Mouse (Mus musculus) gastrocnemius, postnatal 10 days (tissue): ENCODE data around the gene Cc2d1b. TPM values are rescaled to one million over a fixed set of nuclear protein-coding genes. Genes with fewer than 3 reads are reported as not detected.
A peak's percentile ranks its signal among the peaks of the same experiment; 100 is the strongest.

ENCODE experiments used
- DNase-seq: peaks from one replicate; pipeline ENCODE4 v3.0.0; 2021; ENCODE audit warnings: mixed read lengths
- long read RNA-seq, 2 experiments: library from polyadenylated mRNA; stranded (forward); transcript quantifications; one replicate each; pipeline ENCODE4 v2.0.0; 2021
- total RNA-seq, 2 experiments: library from RNA; stranded (reverse); gene quantifications; 2 replicates each; pipeline ENCODE4 v1.2.3; 2021

Gene Cc2d1b
- 10 to 100 TPM; 20.0 to 24.8 TPM for total RNA-seq
- long read RNA-seq, experiment 1, transcript Cc2d1b-201 (25 exons, 3,303 nt) = major isoform, 39 of 54 reads
- long read RNA-seq, experiment 1, partial matches to known transcripts = 6 of 54 reads
- long read RNA-seq, experiment 1, other reads (novel, unspliced or antisense) = 9 of 54 reads
- long read RNA-seq, experiment 2, transcript Cc2d1b-201 (25 exons, 3,303 nt) = major isoform, 17 of 28 reads
- long read RNA-seq, experiment 2, partial matches to known transcripts = 6 of 28 reads
- long read RNA-seq, experiment 2, other reads (novel, unspliced or antisense) = 5 of 28 reads

DNA sequence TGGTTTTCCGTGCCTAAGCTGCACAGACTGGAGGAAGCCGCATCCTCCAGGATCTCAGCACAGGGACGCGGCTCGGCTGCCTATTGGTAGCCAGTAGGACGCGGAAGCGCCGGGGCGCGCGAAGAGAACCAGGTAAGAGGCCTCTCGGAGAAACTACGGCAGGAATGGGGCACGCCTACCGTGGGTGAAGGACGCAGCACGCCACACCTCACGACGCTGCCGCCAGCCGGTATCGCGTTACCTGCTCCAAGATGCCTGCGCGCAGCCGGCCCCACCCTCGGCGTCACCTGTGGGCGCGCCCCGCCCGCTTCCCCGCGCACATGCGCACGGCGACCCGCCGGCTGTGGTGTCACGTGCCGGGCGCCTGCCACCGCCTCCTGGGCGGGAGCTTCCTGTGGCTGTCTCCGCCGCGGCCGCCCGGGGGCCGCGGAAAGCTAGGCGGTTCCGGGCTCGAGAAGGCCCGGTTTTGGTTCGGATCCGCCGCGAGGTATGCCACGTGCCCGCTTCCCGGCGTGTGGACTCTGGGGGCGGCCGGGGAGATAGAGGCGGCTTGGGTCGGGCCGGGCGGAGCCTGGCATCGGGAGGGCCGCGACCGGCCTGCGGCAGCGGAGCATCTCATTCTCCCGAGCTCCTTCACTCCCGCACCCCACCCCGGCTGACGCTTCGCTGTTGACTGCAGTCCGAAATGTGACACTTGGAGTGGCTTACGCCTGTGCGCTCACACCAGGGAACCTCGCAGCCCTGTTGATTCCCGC is at the start of gene Cc2d1b:
Gene Cc2d1b (plus strand): TSS at position 354 of the 755 bp plus-strand sequence.
- peak; percentile 88 for DNase-seq

DNA sequence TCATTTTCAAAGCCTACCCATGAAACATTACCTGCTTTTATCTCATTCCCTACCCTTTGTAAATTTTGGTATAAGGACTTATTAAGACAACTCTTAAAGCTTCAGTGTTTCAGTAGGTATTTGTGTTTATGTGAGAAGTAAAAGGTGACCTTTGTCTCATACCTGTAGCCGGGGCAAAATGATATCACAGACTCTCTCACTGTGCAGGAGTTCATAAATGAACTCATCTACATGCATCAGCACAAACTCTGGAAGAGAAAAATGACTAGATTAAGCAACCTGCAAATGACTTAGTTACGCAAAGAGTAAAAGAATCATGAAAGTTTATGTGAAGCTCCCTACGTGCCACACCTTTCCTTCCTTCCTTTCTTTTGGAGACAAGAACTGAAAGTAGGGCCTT is 47.1 kb upstream of the Cc2d1b start:
- DNase-seq = no peak

DNA sequence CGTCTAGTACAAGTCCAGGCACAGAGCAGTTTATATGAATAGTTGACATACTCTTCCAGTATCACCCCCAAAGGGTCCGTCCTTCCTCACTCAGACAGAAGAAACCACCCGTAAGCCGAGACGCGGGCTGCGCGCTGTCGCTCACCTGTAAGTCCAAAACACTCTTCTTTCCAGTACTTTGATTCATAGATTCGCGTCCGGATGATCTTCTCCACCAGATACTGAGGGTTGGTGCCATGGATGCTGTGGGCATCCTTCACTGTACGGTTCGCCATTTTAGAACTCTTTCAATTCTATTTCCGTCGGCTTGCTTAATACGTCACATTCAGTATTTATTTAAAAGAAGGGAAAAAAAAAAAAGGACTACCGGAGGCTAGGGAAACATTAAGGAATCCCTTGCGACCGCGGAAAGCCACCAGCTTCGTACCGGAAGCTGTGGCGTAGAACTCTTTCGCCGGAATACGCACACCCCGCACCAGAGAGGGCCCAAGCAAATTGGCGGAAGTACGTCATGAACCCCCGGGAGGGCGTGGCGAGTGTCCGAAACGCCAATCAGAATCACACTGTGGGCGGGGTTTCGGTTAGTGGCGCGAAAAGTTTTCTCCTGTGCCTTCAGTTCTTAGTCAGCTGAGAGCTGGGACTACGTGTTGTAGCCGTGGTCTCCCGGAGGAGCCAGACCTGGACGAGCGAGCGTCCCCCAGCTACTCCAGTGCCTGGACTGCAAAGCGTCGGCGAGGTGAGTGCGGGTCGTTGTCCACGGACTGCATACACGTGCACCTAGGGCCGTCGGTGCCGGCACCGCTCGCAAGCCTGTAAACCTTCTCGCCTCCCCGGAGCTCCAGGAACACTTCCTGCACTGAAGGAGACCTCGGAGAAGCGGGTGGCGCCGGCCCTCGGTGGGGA is 40.6 kb upstream of the Cc2d1b start, which contains the start of the genes Prpf38a and Orc1:
Gene Prpf38a (minus strand): TSS at position 497 of the 903 bp plus-strand sequence.
Gene Orc1 (plus strand): TSS at position 584 of the 903 bp plus-strand sequence.
- DNase-seq = peak; percentile 95

DNA sequence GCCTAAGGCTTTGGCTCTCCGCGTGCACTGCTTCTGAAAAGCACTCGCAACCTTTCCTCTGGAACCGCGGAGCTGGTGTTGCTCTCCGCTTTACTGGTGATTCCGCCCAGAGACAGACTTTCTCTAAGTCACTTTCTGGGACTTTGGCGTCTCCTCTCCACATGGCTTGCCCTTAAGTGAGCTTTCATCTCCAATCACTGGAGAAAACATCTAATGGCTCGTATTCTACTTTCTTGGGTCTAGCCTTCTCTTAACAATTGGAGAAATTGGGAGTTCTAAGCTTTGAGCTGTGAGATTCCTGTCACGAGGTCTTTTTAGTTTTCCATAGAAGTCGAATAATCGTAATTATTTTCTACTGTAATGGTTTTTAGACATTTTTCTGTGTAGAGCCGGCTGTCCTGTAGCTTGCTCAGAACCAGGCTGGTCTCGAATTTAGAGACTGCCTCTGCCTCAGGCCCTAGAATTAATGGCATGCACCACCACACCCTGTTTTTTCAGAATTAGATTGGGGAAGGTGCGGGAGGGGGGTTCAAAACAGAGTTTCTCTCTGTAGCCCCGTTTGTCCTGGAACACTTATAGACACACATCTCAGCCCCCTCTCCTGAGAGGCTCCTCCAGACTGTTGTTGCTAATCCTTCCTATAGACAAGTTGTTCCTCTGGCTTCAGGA is 39.9 kb upstream of the Cc2d1b start:
- no peak for DNase-seq

DNA sequence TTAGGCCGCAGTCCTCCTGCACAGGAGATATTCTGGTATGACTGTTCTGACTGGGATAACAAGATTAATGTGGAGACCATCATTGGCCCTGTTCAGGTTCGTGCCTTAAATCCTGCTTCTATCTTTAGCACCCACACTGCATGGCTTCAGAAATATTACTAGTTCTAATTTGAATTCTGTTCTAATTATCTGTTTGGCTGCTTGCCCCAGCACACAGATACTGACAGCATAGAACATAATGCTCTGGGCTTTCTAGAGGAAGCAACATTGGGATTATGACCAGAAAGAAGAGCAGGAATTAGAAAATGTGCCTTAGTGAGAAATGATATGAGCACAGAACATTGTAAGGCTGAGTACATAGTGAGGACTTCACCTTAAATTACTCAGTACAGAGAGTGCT is 26.4 kb upstream of the Cc2d1b start:
- no peak for DNase-seq

DNA sequence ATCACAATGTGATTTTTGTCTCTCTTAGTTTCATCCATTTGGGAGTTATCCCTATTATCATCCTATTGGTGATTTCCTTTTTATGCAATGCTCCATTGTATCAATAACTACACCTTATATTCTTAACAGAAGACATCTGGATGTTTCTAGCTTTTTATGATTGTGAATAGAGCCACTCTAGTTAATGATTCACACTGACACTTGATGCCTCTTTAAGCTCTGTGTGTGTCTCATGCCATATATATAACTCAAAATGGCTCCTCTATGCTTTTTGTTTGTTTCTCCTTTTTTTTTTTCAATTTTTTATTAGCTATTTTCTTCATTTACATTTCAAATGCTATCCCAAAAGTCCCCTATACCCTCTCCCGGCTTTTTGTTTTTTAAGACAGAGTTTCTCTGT is 24.0 kb upstream of the Cc2d1b start:
- DNase-seq = no peak

DNA sequence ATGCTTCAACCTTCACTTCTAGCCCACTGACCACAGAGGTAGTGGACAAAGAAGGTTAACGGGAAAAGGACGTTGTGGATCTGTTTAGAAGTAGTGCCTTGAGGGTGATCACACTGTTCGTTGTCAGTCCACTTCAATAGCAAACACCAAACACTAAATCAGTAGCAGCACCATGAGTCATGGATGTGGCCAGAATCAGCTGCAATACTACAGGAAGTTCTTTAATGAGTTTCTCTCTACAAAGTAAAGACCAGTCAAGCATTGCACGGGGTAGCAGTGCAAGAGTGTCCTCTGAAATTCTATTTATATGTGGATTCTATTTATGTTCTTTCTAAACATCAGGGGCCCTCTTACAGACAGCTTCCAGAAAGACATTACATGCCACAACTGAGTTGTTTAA is 21.4 kb upstream of the Cc2d1b start:
- DNase-seq = no peak

DNA sequence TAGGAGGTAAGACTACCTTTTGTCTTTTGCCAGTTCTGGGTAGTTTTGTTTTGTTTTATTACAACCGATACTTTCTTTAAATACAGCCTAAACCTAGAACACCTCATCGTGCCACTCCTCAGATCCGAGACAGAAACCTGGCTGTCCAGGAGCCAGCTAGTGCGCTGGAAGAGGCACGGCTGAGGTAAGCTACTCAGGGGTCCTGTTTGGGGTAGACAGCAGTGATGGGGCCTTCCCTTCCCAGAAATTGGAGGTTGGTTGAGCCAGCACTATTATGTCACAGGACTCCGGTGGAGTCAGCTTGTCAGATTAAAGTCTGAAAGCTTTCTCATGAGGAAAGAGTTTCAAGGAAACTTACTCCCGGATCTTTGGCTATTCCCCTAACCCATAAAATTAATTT is 17.9 kb upstream of the Cc2d1b start:
- no peak for DNase-seq

DNA sequence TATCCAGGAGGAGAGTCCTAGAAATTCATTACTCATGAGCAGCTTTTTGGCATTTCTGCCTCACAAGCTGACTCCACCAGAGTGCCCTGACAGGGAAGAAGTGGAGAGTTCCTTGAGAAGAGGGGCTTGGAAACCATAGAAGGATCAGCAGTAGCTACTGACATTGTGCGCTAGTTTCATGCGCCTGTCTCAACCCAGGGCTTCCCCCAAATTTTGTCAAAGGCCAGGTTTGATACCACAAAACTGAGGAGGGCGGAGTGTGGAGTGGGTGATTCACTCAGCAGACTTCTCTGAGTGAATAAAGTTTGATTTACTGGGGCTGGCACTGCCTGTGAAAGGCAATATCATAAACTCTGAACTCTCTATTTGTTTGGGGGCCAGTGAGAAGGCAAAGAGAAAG is 11.1 kb upstream of the Cc2d1b start:
- DNase-seq = no peak

DNA sequence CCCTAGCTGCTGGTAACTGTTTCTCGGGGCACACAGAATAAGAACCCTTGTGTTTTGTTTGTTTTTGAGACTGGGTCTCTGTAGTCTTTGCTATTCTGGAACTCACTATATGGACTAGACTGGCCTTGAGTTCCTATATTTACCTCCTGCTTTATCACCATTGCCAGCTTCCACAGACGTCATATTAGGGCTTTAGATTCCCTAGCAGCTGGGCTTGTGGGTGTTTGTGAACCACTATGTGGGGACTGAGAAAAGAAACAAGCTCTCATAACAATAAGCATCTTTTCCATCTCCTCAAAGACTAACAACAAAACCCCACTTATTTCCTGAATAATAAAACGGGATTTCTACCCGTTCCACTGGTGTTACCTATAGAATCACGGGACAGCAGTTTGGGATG is 8.8 kb upstream of the Cc2d1b start:
- DNase-seq = no peak

DNA sequence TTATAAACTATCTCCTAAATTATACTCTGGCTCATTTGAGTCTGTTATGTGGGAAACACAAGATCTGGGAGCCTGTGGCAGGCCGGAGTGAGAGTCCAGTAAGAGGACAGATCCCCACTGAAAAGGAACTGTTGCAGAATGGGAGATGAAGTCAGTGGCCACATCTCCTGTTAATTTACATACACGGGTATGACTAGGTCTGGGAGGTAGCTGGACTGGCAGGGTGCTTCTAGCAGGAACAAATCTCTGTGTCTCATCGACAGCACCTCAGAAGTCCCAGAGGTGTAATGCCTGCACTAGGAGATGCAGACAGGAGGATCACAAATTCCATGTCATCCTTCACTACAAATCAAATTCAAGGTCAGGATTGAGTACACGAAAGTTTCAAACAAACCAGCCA is 1.2 kb upstream of the Cc2d1b start:
- DNase-seq = no peak

DNA sequence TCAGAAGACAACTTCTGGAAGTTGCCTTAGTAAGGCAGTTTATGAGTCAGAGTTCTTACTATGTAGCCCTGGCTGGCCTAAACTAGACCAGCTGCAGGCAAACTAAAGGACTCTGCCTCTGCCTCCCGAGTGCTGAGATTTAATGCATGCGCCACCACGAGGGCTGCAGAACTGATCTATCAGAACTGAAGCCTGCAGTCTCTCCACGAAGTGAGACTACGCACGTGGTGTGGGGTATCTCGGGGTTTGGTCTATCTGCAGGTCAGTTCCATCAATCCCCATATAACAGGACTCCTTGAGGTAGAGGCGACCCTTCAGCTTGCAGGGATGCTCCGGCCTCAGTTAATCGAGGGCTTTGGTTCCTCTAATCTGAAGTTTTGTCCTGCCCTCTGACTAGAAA is 575 bp upstream of the Cc2d1b start:
- no peak for DNase-seq

DNA sequence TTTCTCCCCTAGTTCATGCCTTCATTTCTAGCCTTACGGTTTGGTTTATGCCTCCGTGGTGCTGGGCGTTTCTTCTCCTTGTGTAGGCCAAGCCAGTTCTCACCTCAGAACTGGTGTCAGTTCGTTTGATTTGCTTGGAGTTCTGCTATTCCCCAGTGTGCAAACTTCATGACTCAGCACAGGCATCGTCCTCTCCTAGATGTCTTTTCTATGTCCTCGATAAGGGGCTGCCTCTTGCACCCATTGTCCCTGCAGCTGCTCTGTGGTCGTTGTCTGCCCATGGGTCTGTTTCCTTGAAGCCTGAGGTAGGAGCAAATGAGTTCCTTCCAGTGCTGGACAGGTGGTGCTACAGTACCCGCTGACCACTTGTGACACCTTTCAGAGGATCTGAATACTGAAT is 796 bp downstream of the Cc2d1b start:
- no peak for DNase-seq

DNA sequence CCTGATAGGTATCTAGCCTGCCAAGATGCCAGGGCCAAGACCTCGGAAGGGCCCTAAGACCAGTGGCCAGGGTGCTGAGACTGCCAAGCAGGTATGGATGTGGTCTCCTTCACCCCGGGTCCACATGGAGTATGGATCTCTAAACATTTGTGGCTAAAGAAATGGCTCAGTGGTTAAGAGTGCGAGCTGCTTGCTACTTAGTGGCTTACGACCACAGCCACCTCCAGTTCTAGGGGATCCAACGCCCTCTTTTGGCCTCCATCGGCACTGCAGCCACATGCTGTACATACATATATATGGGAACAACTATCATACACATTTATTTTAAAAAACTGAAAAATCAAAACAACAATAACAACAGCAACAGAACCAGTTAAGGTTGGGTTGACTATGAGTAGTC is 1.8 kb downstream of the Cc2d1b start:
- DNase-seq = no peak

DNA sequence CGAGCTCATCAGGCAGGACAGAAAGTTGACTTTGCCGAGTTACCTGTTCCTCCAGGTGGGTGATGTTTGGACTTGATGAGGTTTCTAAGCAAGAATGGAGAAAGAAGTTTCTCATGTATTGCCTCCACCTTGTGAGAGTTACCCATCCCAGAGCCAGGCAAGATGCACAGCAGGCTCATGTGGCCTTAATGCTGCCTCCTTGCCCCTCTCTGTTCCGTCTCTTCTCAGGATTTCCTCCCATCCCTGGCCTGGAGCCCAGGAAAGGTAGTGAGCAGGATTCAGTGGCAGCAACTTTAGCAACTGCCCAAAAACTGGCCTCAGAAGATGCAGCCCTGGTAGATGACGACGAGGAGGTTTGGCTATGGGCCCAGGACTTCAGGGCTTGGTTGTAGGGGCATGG is 7.3 kb downstream of the Cc2d1b start:
- DNase-seq = no peak

DNA sequence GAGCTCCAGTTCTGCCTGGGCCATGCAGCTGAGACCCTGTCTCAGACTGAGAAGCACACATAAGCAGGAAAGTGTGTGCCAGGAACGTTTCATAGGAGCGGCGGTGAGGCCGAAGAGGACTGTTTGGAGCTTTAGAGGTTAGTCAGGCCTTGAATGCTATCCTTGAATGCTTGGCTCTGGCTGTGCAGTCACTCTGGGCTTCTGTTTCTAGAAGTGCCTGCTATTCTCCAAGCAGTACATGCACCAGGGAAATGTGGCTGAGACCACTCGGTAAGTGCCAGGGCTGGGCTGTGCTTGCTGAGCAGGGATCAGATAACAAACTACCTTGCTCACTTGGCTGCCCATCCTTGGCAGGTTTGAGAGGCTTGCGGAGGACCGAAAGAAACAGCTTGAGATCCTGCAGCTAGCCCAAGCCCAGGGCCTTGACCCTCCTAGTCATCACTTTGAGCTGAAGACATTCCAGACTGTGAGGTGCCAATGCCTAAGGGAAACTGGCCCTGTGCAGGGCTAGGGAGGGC is 9.7 kb downstream of the Cc2d1b start:
- DNase-seq = no peak

DNA sequence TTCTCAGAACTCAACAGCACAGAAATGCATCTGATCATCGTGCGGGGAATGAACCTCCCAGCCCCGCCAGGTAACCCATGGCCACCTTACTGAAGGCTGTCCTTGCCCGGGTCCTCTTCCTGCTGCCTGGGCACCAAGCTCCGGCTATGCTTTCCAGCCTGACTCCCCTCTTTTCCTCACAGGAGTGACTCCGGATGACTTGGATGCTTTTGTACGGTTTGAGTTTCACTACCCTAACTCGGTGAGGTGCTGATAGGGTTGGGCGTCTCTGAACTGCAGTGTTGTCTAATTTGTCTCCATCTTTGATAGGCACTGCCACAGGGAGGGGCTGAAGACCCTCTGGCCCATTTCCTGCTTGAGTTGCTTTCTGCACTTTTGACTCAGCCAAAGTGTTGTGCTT is 10.4 kb downstream of the Cc2d1b start:
- no peak for DNase-seq

DNA sequence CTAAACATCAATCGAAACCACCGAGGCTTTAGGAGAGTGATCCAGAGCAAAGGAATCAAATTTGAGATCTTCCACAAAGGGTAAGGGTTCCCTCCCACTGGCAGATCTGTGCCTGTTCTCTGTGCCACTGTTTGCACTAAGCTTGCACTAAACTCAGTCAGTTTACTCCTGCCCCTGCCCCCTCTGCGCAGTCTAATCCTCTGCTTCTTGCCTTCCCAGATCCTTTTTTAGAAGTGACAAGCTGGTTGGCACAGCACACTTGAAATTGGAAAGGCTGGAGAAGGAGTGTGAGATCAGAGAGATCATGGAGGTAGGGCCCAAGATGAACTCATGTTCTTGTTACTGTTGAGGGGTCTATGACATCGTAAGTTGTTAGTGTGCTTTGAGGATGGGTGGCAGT is 11.9 kb downstream of the Cc2d1b start:
- no peak for DNase-seq

DNA sequence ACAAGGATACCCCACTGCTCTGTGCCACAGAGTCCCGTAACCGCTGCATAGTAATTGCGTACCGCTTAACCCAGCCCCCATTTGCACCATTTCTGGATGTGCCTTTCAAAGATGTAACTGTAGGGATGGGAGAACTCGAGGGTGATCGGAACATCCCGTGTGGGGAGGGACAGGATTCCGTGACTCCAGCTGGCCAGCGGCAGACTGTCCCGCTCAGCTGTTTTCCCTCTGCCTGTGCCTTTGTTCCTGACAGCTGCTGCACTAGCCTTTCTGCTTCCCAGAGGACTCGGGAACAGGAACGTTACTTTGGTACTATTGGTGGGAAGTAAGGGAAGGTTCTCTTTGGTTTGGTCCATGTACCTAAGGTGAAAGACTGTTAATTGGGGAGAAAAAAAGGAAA is 14.0 kb downstream of the Cc2d1b start:
- DNase-seq = no peak

DNA sequence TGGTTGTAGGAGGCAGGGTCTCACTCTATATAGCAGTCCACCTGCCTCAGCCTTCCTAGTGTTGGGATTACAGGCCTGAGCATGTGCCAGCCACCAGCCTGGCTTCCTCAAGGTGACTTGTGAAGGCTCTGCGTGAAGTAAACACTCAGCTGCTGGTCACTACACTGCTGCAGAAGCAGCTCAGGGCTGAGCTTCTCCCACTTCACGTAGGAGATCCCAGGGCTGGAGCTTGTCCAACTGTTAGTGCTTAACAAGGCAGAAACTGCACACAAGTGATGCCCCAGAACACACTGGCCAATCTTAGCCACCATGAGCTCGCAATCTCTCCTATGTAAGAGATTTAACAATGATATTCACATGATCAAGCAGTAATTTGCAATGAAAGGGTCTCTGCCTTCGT is 15.0 kb downstream of the Cc2d1b start:
- no peak for DNase-seq

DNA sequence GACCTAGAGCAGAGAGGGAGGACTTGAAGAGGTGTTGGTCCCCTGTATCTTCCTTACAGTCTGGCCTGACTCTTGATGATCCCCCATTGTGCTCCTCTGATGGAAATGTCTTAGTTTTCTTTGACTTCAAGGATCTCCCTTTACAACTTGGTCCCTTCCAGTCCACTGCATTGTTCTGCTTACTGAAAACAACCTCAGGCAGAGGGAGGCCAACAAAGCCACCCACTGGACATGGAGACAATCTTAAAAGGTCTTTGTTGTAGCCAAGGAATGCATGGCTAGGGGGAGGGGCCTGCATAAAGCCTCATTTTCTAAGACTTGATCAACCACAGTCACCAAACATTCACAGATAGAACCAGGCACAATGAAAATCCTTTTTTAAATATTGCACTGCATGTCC is 15.4 kb downstream of the Cc2d1b start:
- no peak for DNase-seq

DNA sequence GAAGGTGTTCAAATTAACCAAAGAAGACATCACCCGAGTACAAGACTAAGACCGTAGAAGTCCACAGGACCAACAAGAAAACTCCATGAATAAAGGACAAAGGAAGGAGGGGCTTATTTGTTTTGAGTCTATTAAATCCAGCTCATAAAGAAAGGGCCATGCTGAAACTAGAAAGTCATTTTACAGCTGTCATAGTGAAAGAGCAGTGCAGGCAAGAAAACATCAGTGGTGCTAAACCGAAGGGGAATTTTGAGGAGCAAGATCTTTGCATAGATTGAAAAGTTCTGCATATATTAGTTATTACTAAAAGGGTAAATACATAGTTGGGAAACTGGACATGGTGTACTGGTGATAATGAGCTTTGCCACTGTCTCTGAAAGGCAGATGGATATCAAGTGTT is 18.0 kb downstream of the Cc2d1b start:
- DNase-seq = no peak
